Mouse (Mus musculus): ENCODE results near the gene Mypn.

DNA sequence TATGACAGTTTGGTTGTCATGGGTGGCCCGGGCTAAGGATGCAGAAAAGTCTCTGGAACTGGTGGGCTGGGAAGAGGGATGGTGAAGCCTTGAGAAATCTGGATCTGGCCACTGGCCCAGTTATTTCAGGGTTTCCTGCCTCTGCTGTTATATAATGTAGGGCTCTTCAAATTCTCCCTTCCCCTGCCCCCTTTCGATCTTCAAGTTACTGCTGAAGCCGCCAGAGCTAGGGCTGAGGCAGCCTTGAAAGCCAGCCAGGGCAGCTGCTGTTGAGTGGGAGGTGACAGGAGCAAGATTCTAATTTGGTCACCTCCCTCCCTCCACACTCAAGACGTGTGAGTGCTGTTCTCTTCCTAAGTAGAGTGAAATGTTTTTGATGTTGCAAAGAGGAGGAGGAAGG lies 46.8 kb downstream of the Mypn start:
- TF ChIP-seq CTCF (IDR thresholded peaks at IDR 0.05; ENCODE audit: low read depth): no peak
- TF ChIP-seq EP300 (optimal IDR thresholded peaks at IDR 0.05): no peak
